Mouse (Mus musculus) megakaryocyte-erythroid progenitor cell, adult 5-6 weeks (primary cell): Measurements from ENCODE around the gene Hmgb1. TPM values are rescaled to one million over a fixed set of nuclear protein-coding genes. Genes with fewer than 3 reads are reported as not detected.
"Not testable (repeated sequence)": the region's sequence is repeated elsewhere in the genome, so short reads cannot be mapped to it uniquely, and the experiment has no call there.

Experiments used
- ATAC-seq: replicated peaks from 2 replicates; pipeline ENCODE4 v1.8.0; 2016; ENCODE audit warnings: mild to moderate bottlenecking, inconsistent platforms; ENCODE audit not compliant: severe bottlenecking, poor library complexity, low FRiP score, low TSS enrichment
- total RNA-seq, 2 experiments: library from RNA; stranded (forward) in 1 of 2; stranded (reverse) in 1 of 2; fragments of 200-1000, 215-1000 nt in 1 of 2; fragments of >200 nt in 1 of 2; fragmentation: Nextera tagmentation in 1 of 2; gene quantifications; 2 replicates each; pipeline ENCODE4 v1.2.3; 2014 to 2017

Hmgb1 gene
- total RNA-seq, 2 experiments from 2014 or later = 835 to 1,199 TPM

DNA sequence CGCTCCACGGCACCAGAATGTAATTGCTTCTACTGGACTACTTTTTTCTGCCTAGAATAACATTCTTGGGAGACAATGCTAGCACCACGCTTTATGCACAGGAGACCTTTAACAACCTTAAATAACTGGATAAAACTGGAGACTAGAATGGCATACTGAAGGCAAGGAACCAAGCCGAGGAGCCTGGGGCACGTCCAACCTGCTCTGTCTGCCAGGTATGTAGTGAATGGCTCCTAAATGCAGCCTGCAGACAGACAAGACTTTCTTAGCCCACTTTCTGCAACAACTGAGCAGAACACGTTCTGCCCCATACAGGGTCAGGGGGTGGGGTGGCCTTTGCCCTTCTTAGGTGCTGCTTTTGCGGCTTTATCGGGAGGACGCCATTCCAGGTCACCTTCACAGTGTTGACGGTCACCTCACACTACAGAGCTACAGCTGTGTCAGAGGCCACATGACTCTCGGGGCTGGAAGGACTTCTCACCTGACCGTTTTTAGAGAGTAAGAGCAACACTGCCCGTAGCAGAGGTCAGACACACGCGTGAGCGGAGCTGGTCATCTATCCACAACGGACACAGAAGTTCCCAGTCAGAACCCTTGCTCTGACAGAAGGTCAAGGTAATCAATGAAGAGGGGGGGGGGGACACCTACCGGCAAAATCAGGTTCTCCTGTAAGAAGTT is 27.3 kb downstream of the Hmgb1 start:
- ATAC-seq = no peak

DNA sequence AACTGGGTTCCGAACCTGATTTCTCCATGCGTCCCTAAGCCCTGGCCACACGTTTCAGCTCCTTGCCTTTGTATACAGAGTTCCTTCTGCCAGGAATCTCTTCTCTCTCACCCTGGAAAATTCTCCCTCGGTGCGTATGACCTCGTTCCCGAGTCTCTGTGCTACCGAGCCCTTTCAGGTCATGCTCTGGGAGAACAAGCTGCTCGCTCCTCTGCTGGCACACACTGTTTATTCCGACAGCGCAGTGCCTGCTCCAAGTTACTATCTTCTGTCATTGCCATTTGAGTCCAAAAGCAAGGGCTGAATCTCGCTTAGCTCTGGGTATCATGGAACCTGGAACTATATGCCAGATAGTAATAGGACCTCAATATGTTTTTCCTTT is 31.5 kb downstream of the Hmgb1 start:
- ATAC-seq = no peak

DNA sequence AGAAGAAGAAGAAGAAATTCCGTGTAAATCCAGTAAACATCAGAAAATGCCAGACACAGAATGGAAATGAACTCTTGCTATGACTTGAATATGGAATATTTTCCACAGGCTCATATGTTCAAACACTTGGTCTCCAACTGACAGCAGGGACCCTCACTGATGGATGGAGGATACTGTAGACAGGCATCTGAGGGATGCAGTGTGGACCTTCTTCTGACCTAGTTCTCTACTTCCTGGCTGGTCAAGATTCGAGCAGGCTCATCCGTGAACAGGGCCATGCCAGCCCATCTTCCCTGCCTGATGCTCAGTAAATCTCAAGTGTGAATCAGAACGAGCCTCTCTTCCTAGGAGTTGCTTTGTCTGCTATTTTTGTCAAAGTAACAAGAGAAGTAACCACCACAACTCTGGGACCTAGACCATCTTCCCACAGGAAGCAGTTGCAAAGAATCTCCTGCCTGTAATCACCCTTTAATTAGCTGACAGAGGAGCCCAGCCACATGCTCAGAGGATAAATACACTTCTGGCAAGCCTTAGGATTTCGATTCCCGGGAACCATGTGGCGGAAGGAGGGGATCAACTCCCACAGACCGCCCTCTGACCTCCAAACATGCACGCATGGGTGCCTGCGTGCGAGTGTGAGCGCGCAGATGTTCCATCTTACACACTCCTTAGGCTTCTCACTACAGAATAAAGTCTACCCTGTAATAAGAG is 32.1 kb downstream of the Hmgb1 start:
- no peak for ATAC-seq

DNA sequence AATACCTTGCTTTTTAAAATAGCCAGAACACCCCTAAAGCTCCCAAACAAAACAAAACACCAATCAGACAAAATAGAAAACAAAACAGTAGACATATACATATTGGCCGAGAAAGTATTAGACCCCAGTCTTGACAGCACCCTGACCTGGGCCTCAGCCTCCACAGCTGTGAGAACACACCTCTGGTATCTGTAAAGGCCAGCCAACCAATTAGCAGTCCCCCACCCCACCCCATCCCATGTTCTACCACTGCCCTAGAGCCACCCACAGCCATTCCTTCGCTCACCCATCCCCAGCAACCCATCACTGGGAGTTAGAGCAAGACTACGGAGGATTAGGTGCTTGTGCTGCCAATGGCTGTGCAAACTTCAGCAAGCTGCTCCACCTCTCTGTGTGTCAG is 33.4 kb downstream of the Hmgb1 start:
- ATAC-seq = no peak

DNA sequence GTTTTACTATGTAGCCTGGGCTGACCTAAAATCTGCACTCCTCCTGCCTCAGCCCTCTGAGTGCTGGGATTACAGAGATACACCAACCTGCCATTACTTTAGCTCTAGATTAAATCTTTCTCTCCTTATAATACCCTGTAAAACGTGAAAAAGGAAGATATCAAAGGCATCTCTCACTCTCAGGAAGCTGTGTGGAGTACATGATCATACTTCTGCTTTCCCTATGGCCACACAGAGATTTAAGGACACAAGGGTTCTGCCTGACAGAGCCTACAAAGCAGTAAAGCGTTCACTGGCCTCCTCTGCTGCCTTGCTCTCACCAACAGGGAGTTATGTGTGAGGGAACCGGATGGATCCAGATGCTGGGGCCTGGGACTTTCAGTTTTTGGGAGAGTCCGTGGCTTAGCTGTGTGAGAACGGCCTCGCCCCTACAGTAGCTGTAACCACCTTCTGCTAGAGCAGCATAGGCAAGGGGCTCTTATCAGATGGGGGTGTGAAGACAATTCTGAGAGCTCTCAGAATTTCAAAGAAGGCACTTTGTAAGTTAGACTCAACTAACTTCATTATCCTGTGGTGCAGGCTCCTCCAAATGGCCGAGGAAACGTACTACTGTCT is 36.8 kb downstream of the Hmgb1 start:
- peak; percentile 69 for ATAC-seq

DNA sequence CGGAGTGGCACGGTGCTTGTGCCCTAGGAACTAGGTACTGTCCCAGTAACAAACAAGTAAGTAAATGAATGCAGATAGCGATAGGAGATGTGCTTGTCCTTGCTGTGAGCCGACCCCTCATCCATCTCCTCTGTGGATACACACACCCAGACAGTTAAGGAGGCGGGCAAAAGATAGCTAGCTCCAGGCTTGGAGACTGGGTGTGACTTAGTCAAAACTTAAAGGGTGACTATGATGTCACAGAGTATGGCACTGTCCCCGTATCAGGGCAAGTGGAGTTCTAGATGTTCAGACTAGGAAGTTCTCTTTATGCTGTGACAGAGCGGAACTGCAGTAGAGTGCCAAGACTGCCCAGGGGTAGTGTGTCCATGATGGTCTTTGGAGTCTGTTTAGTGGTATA is 37.6 kb downstream of the Hmgb1 start:
- ATAC-seq = peak; percentile 80

DNA sequence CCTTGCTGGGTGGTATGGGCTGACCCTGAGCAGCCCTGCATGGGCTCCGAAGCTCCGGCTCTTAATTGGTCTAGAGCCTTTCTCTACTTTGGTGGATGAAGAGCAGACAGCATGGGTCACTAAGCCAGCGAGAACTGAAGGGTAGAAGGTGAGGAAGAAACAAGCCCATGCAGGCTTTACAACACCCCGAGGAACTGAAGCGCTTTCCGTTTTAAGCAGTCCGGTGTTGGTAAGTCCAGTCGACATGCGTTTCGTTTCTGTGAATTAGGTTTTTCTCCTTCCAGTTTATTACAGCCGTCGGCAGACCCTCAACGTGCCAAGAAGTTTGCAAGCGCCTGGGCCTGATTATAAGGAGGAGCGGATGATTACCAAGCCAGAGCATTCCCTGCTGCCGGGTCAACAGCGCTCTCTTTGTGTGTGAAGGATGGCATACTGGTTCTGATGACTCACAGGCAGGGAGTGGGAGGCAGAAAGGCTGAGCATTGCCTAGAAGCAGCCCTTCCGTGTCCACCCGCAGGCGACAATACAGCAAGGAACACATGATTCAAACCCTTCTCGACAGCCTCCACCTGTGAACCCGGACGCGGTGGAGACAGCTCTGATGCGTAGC is 40.4 kb downstream of the Hmgb1 start:
- no peak for ATAC-seq

DNA sequence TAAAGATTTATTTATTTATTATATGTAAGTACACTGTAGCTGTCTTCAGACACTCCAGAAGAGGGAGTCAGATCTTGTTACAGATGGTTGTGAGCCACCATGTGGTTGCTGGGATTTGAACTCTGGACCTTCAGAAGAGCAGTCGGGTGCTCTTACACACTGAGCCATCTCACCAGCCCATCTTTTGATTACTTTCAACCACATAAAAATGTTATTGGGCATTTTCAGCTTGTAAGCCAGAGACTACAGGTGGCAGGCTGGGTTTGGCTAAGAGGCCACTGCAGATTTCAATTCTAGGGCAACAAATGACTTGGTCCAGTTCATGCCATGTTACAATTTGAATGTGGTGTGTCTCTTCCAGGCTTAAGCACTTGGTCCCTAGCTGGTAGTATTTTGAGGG is 43.1 kb downstream of the Hmgb1 start:
- not testable (repeated sequence) for ATAC-seq

DNA sequence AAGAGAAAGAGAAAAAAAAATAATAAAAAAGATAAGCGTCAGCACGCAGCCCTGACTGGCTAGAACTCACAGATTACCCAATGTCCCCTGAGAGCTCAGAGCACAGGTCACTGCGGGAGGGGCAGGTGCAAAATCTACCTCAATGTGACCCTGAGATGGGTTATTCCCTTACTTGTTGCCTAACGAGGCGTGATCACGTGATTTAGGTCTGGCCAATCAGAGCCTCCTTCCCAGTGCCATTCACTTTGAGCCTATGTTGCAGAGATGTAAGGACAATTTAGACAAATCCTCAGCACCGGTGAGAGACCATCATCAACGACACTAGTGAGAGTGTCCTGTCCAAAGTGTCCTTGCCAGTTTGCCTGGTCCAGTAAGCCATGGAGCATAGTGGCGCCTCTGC is 44.0 kb downstream of the Hmgb1 start:
- ATAC-seq = no peak

DNA sequence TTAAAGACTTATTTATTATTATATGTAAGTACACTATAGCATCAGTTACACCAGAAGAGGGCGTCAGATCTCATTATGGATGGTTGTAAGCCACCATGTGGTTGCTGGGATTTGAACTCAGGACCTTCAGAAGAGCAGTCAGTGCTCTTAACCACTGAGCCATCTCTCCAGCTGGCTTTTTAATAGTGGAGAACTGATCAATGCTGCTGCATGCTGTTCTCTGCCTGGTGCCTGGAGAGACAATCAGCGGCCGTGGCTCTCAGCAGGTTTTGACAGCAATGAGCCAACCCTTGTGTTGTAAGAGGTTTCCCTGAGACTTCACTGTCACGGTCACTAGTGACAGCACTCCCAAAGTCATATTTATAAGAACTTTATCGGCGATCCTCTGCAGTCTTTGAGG is 46.2 kb downstream of the Hmgb1 start:
- not testable (repeated sequence) for ATAC-seq

DNA sequence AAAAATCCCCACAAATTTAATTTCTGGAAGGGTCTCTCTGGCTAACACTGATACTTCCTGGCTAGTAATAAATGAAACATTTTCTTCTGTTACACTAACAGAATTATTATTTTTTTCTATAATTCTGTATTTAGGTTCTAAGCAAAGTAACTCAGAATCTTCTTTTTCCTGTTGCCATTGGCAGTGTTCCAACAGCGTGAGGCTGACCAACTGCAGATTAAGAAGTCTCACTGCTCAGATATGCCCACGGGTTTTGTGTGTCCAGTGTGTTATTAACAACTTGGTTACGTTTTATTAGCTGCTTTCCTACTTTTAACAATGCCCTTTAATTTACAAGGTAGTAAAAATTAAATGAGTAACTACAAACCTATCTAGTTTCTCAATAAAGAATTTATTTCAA is 46.8 kb downstream of the Hmgb1 start:
- no peak for ATAC-seq

DNA sequence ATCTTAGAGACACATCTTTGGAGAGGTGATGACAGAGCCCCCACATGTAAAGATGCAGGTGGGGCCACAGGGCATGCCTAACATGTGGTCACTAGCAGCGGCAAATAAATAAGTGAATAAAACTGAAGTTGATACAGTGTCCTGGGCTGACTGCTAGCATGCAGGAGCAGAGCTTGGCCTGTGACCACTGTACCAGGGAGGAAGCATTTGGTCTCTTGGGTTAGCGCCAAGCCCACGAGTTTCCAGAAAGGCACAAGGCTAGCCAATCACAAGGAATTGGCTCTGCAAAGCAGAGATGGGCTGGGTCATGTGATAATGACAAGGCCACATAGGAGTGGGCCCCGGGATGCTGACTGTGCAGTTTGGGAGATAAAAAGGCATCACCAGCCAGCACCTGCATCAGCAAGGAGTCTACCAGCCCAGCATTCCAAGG is 47.3 kb downstream of the Hmgb1 start:
- ATAC-seq = peak; percentile 87

DNA sequence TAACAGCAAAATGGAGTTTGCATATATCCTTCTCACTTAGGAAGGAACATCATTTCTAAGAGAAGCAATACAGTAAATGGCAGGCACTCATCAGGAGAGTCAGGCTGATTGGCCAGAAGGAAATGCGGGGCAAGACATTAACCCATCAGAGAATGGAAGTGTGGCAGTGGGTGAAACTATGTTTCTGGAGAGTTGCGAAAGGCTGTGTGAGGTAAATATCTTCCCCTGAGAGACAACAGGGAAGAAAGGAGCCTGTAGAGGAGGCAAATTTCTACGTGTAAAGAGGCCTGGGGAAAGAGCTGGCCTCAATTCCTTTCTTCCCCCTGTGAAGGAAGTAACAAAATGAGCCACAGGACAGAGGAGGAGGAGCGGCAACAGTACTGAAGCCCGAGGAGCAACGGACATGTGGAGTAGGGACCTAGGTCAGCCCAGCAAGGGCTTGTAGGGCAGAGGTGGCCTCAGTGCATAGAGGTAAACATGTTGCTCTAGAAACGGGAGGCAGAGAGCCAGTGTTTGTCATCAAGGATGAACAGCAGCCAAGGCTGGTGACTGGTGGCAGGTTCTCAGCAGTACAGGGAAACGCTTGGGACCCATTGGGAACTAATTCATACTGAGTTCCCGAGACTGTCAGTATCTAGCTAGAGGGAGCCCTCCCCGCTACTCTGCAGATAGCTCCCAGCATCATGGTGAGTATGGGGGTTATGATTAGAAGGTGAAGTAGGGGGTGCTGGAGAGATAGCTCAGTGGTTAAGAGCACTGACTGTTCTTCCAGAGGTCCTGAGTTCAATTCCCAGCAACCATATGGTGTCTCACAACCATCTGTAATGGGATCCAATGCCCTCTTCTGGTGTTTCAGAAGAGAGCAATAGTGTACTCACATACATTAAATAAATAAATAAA is 48.6 kb downstream of the Hmgb1 start:
- no peak for ATAC-seq

DNA sequence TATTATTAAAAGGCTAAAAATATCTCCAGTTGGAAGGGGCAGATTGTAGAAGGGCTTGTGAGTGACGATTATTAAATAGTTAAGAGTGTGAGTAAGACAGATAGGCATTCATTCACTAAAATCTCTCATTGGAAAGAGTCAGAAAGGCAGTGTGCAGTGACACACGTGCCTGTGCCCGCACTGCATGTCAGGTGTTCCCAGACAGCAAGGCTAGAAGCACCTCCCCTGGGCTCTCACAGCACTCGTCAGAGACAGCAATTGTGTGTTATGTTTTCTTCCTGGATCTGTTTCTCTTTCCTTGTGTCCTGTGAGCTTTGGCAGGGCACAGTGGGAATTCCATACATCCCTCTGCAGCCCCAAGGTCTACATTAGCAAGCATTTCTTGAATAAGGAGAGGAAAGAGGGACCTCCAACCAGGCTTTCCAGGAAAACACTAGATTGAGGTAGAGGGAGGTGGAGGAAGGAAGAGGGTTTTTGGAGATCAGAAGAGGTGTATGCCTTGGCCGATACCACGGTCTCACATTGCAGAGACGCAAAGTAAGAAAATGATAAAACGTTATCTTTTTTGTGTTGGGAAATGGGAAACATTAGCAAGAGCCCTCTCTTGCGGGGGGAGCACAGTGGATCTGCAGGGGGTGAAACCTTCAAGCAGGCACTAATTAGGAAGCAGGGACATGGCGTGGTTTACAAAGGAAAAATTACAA is 49.4 kb downstream of the Hmgb1 start:
- ATAC-seq = peak; percentile 69

DNA sequence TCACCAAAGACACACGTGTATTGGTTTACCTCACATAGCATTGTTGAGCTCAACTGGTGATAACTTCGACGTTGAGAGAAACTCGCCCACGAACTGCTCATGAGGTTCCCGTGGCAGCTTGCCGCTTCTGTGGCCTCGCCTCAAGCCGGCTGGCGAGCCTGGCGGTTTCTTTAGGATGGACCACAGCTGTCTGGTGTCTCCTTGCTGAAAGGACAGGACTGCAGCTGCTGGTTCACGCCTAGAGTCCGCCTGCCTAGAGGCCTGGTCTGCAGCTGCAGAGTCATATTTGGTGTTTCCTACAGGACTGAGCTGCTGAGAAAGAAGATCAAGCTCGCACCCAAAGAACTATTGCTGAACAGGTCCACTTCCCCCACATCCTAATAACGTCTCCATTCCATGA is 55.8 kb downstream of the Hmgb1 start:
- ATAC-seq = no peak

DNA sequence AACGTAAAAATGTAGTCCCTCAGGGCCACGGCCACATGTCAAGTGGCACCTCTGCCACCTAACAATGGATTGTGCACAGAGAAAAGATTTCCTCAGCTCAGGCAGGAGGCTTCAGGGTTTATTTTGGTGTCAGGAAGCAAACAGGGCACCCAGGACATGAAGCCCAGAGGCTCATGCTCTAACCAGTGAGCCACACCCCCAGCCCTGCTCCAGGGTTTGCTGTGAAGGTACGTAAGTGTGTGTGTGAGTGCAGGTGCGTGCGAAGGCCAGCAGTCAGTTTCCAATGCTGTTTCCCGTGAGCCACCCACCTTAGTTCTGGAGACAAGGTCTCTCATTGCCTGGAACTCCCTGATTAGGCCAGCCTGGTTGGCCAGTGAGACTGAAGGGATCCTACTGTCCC is 60.5 kb downstream of the Hmgb1 start:
- 0 out of 2 replicates have a peak, but pooled peaks have one; percentile 13 for ATAC-seq

DNA sequence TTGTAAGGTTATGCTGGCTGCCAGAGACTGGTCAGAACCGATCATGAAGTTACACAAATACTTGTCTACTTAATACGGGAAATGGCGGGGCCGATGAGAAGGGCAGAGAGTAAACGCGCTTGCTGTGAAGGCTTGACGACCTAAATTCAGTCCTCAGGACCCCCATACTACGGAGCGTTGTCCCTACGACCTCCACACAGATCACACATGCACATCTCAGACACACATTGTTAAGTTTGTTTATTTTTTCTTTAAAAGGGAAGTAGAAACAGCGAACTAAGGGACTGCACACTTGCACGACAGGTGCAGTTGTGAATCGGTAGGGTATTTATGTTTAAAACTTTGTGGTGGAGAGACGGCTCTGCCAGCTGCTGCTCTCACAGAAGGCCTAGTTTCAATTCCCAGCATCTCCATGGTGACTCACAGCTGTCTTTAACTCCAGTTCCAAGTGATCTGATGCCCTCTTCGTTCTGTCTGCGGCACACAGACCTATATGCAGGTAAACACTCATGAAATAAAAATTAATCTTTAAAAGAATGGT is 64.9 kb downstream of the Hmgb1 start:
- ATAC-seq = no peak

DNA sequence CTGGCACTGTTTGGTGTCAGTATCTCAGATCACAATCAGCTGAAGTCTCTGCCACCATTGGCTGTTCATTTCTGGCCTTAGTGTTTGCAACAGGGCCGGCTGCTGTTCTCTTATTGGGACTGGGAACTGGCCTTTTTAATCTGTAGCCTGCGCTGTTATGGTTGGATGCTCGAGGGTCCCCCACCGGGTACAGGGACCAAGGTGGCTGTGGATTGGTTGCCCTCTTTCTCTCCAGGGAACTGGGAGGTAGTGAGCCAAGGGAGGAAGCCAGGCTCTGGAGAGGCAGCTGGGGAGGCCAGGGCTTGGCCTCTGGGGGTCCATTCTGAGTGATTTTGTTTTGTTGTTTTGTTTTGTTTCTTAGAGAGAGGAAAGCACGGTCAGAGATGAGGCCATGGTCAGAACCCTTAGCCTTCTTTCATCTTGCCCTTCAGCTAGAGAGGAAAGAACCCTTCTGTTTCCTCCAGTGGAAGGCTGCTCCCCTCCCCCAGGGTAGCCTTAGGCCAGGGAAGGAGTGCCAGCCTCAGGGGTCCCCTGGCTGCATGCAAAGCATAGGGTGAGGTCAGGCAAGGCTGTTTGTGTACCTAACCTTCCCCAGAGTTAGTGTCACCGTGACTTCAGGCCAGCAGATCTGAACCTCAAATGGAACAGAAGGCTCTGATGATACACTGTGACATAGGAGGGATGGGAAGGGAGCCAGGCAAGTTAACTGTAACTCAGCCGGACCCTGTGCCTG is 66.3 kb downstream of the Hmgb1 start:
- ATAC-seq = no peak
